Mouse (Mus musculus) bone marrow, adult 2 months (tissue): Measurements from ENCODE around the gene Fxyd1.

ENCODE experiments used
- CTCF ChIP-seq: fragments of 200-500 bp; IDR thresholded peaks from 2 replicates; pipeline ENCODE4 v1.5.1; 2011; ENCODE audit warnings: low read length, control low read depth; ENCODE audit not compliant: control insufficient read depth, insufficient read depth
- POLR2A ChIP-seq: fragments of 200-500 bp; IDR thresholded peaks from 2 replicates; pipeline ENCODE4 v1.6.1; 2011; ENCODE audit warnings: low read depth, mild to moderate bottlenecking, control low read depth, low read length, borderline replicate concordance; ENCODE audit not compliant: control insufficient read depth

DNA sequence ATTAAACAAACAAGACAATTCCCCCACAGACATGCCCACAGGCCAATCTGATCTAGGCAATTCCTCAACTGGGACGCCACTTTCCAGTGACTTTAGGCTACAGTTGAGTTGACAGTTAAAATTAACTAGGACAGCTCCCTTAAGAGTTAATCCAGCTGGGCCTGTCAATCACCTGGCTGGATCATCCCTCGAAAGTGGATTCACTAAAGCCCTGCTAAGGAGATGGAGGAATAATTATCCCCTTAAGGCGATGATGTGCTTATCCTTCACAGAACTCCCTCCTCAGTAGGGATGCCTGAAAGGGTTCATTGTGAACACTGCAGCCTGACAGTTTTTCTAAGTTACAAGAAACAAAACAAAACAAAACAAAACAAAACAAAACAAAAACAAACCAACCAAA, 23.6 kb upstream of the Fxyd1 start:
- no peak for TF ChIP-seq POLR2A
- no peak for TF ChIP-seq CTCF
